Mouse (Mus musculus): Measurements from ENCODE around the gene Nfib. TPM values are rescaled to one million over a fixed set of nuclear protein-coding genes. Genes with fewer than 3 reads are reported as not detected.

Gene Nfib
- polyA plus RNA-seq, 2 experiments, result 57.3 to 126 TPM

DNA sequence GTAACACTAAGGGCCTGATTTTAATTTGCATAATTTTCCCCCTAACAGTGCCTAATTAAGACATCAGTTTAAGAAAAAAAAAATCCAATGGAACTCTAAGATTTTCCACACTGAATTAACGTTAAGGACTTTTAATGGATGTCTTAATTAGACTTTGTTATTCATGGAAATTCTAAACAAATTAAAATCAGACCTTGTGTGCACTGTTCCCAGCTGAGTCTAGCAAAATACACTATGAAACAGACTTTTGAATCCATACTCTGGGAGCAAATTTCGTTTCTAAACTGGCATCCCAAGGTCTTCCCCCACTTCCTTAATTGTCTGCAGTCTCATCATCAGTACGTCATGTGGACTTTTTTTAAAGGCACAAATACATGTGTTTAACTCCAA lies 379.4 kb downstream of the Nfib start:
- no peak overlapping the region for H3K4me3 ChIP-seq (replicated peaks; ENCODE audit: low read length)
- peaks cover 80% of the 10 kb centered on the region for H3K36me3 ChIP-seq (ENCODE audit: control insufficient read depth, insufficient read depth, low read length)
- H3K9me3 ChIP-seq (ENCODE audit: control insufficient read depth, low read length), result no peaks in the 10 kb centered on the region
- no peak for ATAC-seq (ENCODE audit: low FRiP score, low read depth)
- no peak for DNase-seq (ENCODE audit: low spot score)
- no peaks in the 10 kb centered on the region for H3K27me3 ChIP-seq (ENCODE audit: control insufficient read depth, insufficient read depth, low read length)
- no peak overlapping the region for H3K27ac ChIP-seq (replicated peaks; ENCODE audit: low read depth, low read length)
- 56% methylated on average over 3 of the region's 3 CpGs for WGBS
- H3K4me2 ChIP-seq (replicated peaks; ENCODE audit: low read depth, low read length, severe bottlenecking), result no peak overlapping the region
- TF ChIP-seq POLR2A (IDR thresholded peaks at IDR 0.05; ENCODE audit: borderline replicate concordance, extremely low read depth, insufficient read depth, insufficient read length), result no peak
- peaks cover 3% of the 10 kb centered on the region; the same call in 1 of the 2 replicates for H3K4me1 ChIP-seq (ENCODE audit: control insufficient read depth, insufficient read depth, low read length)
- no peak overlapping the region for H3K9ac ChIP-seq (ENCODE audit: low read depth, low read length, severe bottlenecking)

DNA sequence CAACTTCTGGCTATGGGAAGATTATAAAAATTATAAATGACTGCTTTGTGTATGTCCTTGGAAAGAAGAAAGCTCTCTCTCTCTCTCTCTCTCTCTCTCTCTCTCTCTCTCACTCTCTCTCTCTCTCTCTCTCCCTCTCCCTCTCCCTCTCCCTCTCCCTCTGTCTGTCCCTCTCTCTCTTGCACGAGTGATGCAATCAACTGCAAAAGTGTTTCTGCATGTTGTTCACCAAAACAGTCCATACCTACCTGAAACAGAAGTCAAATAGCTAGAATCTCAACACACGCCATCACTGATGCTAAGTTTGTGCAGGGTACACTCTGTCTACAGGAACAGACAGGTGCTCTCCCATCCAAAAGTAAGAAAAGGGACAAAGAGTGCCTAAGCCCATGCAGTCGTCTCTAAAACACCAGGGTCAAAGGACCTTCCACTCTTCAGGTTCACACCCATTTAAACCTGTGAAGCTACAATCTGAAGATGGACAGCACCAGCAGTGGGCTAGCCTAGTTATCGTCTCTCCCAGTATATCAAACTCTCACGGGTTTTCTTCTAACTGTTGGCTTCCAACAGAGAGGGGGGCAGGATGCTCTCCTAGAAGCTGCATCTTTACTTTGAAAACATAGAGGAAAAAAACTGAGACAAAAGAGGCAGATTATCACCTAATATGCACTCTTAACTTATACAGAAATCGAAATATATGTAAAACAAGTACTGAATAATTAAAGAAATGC lies 380.0 kb downstream of the Nfib start:
- Histone ChIP-seq H3K9ac (ENCODE audit: low read depth, low read length, severe bottlenecking) (no peak overlapping the region), H3K4me3 (replicated peaks; ENCODE audit: low read length) (no peak overlapping the region), H3K27ac (replicated peaks; ENCODE audit: low read depth, low read length) (no peak overlapping the region), H3K36me3 (ENCODE audit: control insufficient read depth, insufficient read depth, low read length) (peaks cover 82% of the 10 kb centered on the region), H3K27me3 (ENCODE audit: control insufficient read depth, insufficient read depth, low read length) (no peaks in the 10 kb centered on the region), H3K9me3 (ENCODE audit: control insufficient read depth, low read length) (no peaks in the 10 kb centered on the region), H3K4me2 (replicated peaks; ENCODE audit: low read depth, low read length, severe bottlenecking) (no peak overlapping the region), H3K4me1 (ENCODE audit: control insufficient read depth, insufficient read depth, low read length) (peaks cover 3% of the 10 kb centered on the region; the same call in 1 of the 2 replicates)
- TF ChIP-seq POLR2A (IDR thresholded peaks at IDR 0.05; ENCODE audit: borderline replicate concordance, extremely low read depth, insufficient read depth, insufficient read length), result no peak
- WGBS, result 72% methylated on average over 6 of the region's 6 CpGs
- no peak for ATAC-seq (ENCODE audit: low FRiP score, low read depth)
- no peak for DNase-seq (ENCODE audit: low spot score)

DNA sequence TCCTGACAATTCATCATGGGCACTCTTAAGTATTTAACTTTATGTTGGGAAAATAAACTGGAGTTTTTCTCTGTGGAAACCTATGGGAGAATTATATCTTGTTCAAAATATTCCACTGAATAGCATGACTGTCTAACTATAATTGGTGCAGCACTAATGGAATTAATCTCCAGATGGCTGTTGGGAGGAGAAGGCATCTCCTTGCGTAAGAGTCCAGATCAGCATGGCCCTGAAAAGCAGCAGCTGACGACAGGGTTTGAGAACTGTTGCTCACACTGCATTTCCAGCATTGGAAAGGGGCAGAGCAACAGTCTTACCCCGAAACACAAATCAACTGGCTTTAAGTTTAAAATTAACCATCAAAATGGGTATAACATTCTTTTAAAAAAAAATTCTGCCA lies 380.6 kb downstream of the Nfib start:
- H3K4me1 ChIP-seq (ENCODE audit: control insufficient read depth, insufficient read depth, low read length), result peaks cover 6% of the 10 kb centered on the region

DNA sequence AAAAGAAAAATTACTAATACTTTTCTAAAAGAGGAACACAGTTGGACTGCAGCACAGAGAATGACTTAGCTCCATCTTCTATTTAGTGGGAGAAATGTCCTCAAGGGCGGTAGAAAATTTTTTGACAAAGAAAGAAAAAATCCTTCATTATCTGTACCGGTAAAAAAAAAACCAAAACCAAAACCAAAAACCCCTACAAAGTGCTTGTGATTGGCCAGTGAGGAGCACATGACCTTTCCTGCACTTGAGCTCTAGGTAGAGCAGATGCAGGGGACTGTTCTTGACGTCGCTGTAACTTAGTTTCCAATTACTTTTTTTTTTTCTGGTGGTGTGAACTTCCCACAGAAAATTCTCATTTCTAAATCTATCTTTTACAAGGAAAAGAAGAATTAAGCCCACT lies 384.5 kb downstream of the Nfib start:
- Histone ChIP-seq H3K4me1 (ENCODE audit: control insufficient read depth, insufficient read depth, low read length) (peaks cover 14% of the 10 kb centered on the region), H3K4me3 (replicated peaks; ENCODE audit: low read length) (no peak overlapping the region), H3K27ac (replicated peaks; ENCODE audit: low read depth, low read length) (no peak overlapping the region), H3K36me3 (ENCODE audit: control insufficient read depth, insufficient read depth, low read length) (peaks cover 77% of the 10 kb centered on the region), H3K4me2 (replicated peaks; ENCODE audit: low read depth, low read length, severe bottlenecking) (no peak overlapping the region), H3K9ac (ENCODE audit: low read depth, low read length, severe bottlenecking) (no peak overlapping the region), H3K27me3 (ENCODE audit: control insufficient read depth, insufficient read depth, low read length) (no peaks in the 10 kb centered on the region), H3K9me3 (ENCODE audit: control insufficient read depth, low read length) (no peaks in the 10 kb centered on the region)
- DNase-seq (ENCODE audit: low spot score) (no peak), ATAC-seq (ENCODE audit: low FRiP score, low read depth) (no peak)
- TF ChIP-seq POLR2A (IDR thresholded peaks at IDR 0.05; ENCODE audit: borderline replicate concordance, extremely low read depth, insufficient read depth, insufficient read length), result no peak
- 69% methylated on average over 4 of the region's 4 CpGs for WGBS

More for the DNA sequence above, 380.6 kb downstream of the Nfib start:
- peaks cover 82% of the 10 kb centered on the region for H3K36me3 ChIP-seq (ENCODE audit: control insufficient read depth, insufficient read depth, low read length)
- H3K9me3 ChIP-seq (ENCODE audit: control insufficient read depth, low read length), result no peaks in the 10 kb centered on the region
- H3K9ac ChIP-seq (ENCODE audit: low read depth, low read length, severe bottlenecking), result no peak overlapping the region
- H3K4me2 ChIP-seq (replicated peaks; ENCODE audit: low read depth, low read length, severe bottlenecking), result no peak overlapping the region
- no peaks in the 10 kb centered on the region for H3K27me3 ChIP-seq (ENCODE audit: control insufficient read depth, insufficient read depth, low read length)
- no peak for TF ChIP-seq POLR2A (IDR thresholded peaks at IDR 0.05; ENCODE audit: borderline replicate concordance, extremely low read depth, insufficient read depth, insufficient read length)
- H3K4me3 ChIP-seq (replicated peaks; ENCODE audit: low read length), result no peak overlapping the region
- DNase-seq (ENCODE audit: low spot score) (no peak), ATAC-seq (ENCODE audit: low FRiP score, low read depth) (no peak)
- H3K27ac ChIP-seq (replicated peaks; ENCODE audit: low read depth, low read length), result no peak overlapping the region
- 83% methylated on average over 3 of the region's 3 CpGs for WGBS

DNA sequence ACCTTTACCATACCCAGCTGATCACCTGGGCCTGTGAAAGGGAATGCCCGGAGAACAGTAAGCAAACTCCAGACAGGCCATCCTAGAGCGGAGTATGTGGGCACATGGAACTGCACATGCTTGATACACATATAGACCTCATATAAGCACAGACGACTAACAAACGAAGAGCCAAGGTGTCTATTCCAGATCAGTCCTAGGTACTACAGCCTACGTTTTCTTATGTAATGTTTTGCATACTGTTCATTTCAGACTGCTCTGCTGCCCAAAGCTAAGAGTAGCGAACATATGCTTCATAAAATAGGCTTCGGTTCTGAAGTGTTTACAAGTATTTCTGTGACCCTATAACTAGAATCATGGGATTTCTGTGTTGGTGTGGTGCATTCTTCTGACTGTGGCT lies 386.2 kb downstream of the Nfib start:
- WGBS, result 55% methylated on average over 7 of the region's 7 CpGs
- no peak for TF ChIP-seq POLR2A (IDR thresholded peaks at IDR 0.05; ENCODE audit: borderline replicate concordance, extremely low read depth, insufficient read depth, insufficient read length)
- H3K4me2 ChIP-seq (replicated peaks; ENCODE audit: low read depth, low read length, severe bottlenecking), result no peak overlapping the region
- no peak overlapping the region for H3K27ac ChIP-seq (replicated peaks; ENCODE audit: low read depth, low read length)
- no peak for ATAC-seq (ENCODE audit: low FRiP score, low read depth)
- peaks cover 17% of the 10 kb centered on the region for H3K4me1 ChIP-seq (ENCODE audit: control insufficient read depth, insufficient read depth, low read length)
- no peak overlapping the region for H3K9ac ChIP-seq (ENCODE audit: low read depth, low read length, severe bottlenecking)
- H3K27me3 ChIP-seq (ENCODE audit: control insufficient read depth, insufficient read depth, low read length), result no peaks in the 10 kb centered on the region
- H3K9me3 ChIP-seq (ENCODE audit: control insufficient read depth, low read length), result no peaks in the 10 kb centered on the region
- DNase-seq (ENCODE audit: low spot score), result no peak
- no peak overlapping the region for H3K4me3 ChIP-seq (replicated peaks; ENCODE audit: low read length)
- H3K36me3 ChIP-seq (ENCODE audit: control insufficient read depth, insufficient read depth, low read length), result peaks cover 78% of the 10 kb centered on the region

Measured in limb, embryonic 14.5 days (tissue).